Mouse (Mus musculus) CD4-positive, CD25-positive, alpha-beta regulatory T cell, adult 2 months (primary cell): Measurements from ENCODE around the gene Nptx2.

ENCODE experiments used
- DNase-seq: peaks from one replicate; pipeline ENCODE4 v3.0.0-alpha.2; 2012; ENCODE audit warnings: low read depth, low spot score

Gene Nptx2

GRCm38 (mm10) chr5:144545653-144546422 lies at the start of gene Nptx2:
Gene Nptx2 (plus strand): TSS chr5:144545902.
- DNase-seq, result no peak

GRCm38 (mm10) chr5:144496481-144496880 lies 49.2 kb upstream of the Nptx2 start:
- DNase-seq, result no peak

- no peak for DNase-seq
These were observed 41.5 kb upstream of the Nptx2 start for GRCm38 (mm10) chr5:144504239-144504638.

- no peak for DNase-seq
These were observed 40.0 kb upstream of the Nptx2 start for GRCm38 (mm10) chr5:144505731-144506130.

GRCm38 (mm10) chr5:144506156-144506555 lies 39.5 kb upstream of the Nptx2 start:
- DNase-seq, result no peak

- no peak for DNase-seq
These were observed 38.8 kb upstream of the Nptx2 start for GRCm38 (mm10) chr5:144506689-144507552.

- no peak for DNase-seq
These were observed 36.3 kb upstream of the Nptx2 start for GRCm38 (mm10) chr5:144509431-144509830.

- DNase-seq, result no peak
These were observed 31.0 kb upstream of the Nptx2 start for GRCm38 (mm10) chr5:144514738-144515137.

- DNase-seq, result no peak
These were observed 30.5 kb upstream of the Nptx2 start for GRCm38 (mm10) chr5:144515241-144515640.

GRCm38 (mm10) chr5:144520096-144520495 lies 25.6 kb upstream of the Nptx2 start:
- DNase-seq, result no peak

GRCm38 (mm10) chr5:144524774-144525173 lies 20.9 kb upstream of the Nptx2 start:
- DNase-seq, result no peak

GRCm38 (mm10) chr5:144529123-144529522 lies 16.6 kb upstream of the Nptx2 start:
- no peak for DNase-seq

GRCm38 (mm10) chr5:144542711-144543308 lies 2.9 kb upstream of the Nptx2 start:
- DNase-seq, result no peak

- no peak for DNase-seq
These were observed 807 bp downstream of the Nptx2 start for GRCm38 (mm10) chr5:144546423-144546995.

- DNase-seq, result no peak
These were observed 1.7 kb downstream of the Nptx2 start for GRCm38 (mm10) chr5:144547333-144547878.

- no peak for DNase-seq
These were observed 2.5 kb downstream of the Nptx2 start for GRCm38 (mm10) chr5:144548079-144548631.

- DNase-seq, result no peak
These were observed 4.3 kb downstream of the Nptx2 start for GRCm38 (mm10) chr5:144550003-144550402.

- DNase-seq, result no peak
These were observed 5.0 kb downstream of the Nptx2 start for GRCm38 (mm10) chr5:144550622-144551137.

- DNase-seq, result no peak
These were observed 11.0 kb downstream of the Nptx2 start for GRCm38 (mm10) chr5:144556710-144557109.

- no peak for DNase-seq
These were observed 11.7 kb downstream of the Nptx2 start for GRCm38 (mm10) chr5:144557363-144557762.

GRCm38 (mm10) chr5:144558481-144558880 lies 12.8 kb downstream of the Nptx2 start:
- no peak for DNase-seq
